Mouse (Mus musculus) MN1 (cell line): ENCODE results near the gene Specc1.

ENCODE experiments used
- DNase-seq: peaks from one replicate; pipeline ENCODE4 v3.0.0-alpha.2; 2016; ENCODE audit warnings: low spot score

The Specc1 gene

GRCm38 (mm10) chr11:62248401-62249244, 292.1 kb downstream of the Specc1 start, which contains the start of gene Adora2b:
Adora2b (plus strand) TSS chr11:62248984.
- DNase-seq = no peak

DNA sequence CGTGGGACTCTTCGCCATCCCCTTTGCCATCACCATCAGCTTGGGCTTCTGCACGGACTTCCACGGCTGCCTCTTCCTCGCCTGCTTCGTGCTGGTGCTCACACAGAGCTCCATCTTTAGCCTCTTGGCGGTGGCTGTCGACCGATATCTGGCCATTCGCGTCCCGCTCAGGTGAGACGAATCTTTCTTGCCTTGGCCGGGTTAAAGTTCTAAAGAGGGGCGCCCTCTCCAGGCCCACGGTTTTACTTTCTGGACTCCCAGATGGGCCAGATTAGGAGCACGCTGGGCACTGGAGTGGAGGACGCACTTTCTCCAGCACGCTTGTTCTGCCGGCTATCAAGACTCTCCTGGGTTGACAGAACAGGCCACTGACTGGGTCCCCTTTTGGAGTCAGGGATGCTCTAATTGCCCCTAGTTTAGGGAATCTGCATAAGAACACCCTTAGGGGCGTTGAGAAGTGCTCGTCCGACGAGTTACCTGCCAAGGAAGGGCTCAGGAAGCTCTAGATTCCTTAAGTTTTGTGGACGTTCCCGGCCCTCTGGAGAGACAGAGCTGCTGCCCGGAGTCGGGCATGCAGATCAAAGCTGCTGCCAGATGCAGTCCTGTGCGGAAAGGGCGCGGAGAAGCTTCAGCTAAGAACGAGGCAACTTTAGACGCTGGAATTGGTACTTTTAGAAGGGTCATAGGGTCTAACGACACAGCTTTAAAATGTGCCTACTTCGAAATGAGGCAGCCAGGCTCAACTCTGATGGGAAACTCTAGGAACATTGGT, 292.9 kb downstream of the Specc1 start:
- no peak for DNase-seq

- DNase-seq = no peak
Observed at GRCm38 (mm10) chr11:62251047-62251446, 294.5 kb downstream of the Specc1 start.

DNA sequence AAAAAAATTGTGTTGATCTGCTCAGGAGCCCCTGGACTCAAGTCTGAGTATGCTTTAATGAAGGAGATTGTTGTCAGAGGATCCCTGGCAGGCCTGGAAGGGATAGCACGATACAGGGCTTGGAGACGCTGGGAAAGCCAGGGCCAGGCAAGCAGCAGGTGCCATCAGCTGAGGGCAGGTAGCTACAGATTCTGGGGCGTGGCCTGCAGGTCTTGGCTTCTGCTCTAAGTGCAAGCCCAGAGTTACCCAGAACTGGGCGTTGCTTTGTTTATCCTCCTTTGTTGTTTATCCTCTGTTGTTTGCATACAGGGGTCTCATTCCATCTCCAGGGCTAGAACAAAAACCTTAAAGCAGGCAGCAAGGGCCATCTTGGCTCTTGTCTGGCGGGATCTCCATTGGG, 296.8 kb downstream of the Specc1 start:
- no peak for DNase-seq

DNA sequence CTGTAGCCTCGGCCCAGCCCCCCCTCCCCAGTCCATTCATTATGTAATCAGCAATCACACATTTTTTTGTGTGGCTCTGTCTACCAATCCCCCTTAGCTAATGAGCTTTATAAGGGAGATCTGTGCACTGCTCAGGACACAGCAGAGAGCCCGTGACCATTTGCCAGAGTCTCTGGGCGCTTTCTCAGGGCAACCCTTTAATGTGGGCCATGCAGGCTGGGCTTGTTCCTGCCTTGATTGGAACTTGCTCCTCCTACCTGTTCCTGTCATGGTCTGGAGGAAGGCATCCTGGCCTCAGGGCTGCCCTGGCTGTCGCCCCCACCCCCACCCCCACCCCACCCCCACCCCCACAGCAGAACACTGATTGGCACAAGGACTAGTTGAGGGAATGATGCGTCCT, 302.7 kb downstream of the Specc1 start:
- peak; percentile 40 for DNase-seq

DNA sequence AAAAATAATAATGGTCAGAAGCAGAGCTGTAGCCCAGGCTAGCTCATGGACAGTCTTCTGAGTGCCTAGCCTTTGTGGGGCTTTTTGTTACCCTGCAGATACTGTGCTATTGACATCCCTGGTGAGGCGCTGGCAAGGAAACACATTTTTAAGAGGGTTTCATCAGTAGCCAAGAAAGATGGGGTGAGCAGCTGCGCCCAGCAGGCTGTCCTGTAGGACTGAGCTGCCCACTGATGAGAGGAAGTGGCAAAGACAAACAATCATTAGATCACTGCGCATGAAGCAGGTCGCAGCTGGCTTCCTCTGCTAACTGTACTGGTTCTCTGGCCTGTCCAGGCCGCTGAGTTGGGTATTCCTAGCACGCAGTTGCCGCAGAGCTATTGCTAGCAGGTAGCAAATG, 307.0 kb downstream of the Specc1 start:
- no peak for DNase-seq

DNA sequence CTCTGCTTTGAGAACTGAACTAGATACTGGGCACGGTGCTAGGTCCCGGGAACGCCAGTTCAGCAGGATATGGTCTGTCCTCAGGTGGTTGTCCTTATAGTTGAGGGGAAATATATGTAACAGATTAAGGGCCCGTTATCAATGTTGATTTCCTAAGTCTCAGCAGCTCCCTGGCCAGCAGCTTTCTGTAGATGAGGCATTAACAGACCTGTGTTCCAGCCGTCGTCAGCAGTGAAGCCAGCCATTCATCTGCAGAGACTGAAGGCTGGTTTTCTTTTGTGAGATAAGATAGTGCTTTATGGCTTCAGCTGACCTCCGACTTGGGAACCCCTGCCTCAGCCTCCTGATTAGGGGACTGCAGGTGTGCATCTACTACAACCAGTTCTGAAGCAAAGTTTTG, 307.5 kb downstream of the Specc1 start:
- no peak for DNase-seq

- DNase-seq = no peak
Observed at GRCm38 (mm10) chr11:62265642-62266041, 309.1 kb downstream of the Specc1 start.

GRCm38 (mm10) chr11:62266466-62267214, 310.1 kb downstream of the Specc1 start:
- DNase-seq = no peak

- DNase-seq = no peak
Observed at GRCm38 (mm10) chr11:62268381-62268780, 311.8 kb downstream of the Specc1 start.

DNA sequence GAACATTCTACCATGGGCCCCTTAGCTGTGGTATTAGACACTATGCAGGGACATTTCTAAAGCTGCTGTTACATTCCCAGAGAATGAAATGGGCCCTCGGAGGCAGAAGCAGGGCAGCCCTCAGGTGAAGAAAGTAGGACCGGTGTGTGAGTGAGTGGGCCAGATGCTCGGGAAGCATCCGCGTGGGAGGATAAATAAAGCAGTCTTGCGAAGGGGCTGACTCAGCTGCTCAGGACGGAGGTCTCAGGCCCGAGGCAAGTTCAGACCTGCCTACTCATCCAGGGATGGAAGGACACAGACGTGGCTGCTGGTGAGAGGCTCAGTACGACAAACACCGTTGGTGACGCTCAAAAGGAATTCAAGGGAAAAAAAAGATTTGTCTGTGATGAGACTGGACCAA, 312.5 kb downstream of the Specc1 start:
- no peak for DNase-seq

- DNase-seq = no peak
Observed at GRCm38 (mm10) chr11:62270851-62271250, 314.3 kb downstream of the Specc1 start.
